Comparison of ENCODE assay signal across 19 mouse cellular contexts in the genomic region with DNA sequence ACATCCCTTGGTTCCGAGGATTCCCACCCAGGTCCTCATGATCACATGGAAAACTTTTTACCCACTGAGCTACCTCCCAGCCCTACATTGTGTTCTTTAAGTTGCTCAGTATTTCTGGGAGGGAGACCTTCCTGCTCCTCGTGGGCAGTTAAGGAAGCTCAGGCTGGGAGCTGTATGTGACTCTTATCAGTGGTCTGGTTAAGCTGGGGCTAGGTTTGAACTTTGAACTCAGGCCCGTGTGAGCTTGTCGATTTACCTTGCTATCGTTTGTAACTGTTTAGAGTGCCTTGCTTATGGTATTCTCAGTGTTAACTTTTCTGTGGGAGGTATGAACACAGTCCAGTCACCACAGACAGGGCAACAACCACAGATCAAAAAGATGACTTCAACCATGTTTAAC.
A peak's percentile ranks its signal among the peaks of the same experiment; 100 is the strongest.
DNase-seq lines count a peak whose midpoint lies in the region; ATAC-seq and TF ChIP-seq lines count a peak whose summit lies in the region.
"Had no signal": no experiment of that assay in that cellular context is flagged by ENCODE, and none has a peak within 500 bp of the region (broad histone marks: within the 10 kb centered on the region; RNA-seq: fewer than 3 reads in every experiment).

No protein-coding gene starts in this region.

- H3K4me2 ChIP-seq in midbrain, embryonic 11.5 days: no peak overlapping the region
- no peak overlapping the region for H3K4me2 ChIP-seq in midbrain, postnatal 0 days (ENCODE audit: low read depth, low read length, poor library complexity, severe bottlenecking)
- no peak overlapping the region; the same call in 1 of the 2 replicates for H3K4me2 ChIP-seq in intestine, postnatal 0 days (replicated peaks; ENCODE audit: low read depth)
- H3K4me2 ChIP-seq in stomach, postnatal 0 days (replicated peaks; ENCODE audit: low read depth): no peak overlapping the region
- H3K4me2 ChIP-seq in hindbrain, embryonic 12.5 days (replicated peaks): no peak overlapping the region
- H3K4me2 ChIP-seq: embryonic facial prominence, embryonic 15.5 days; forebrain, embryonic 15.5 days; hindbrain, embryonic 15.5 days had no signal

- no peak for ATAC-seq in midbrain, embryonic 11.5 days (ENCODE audit: low FRiP score)
- no peak for ATAC-seq in midbrain, postnatal 0 days (ENCODE audit: low FRiP score)
- peak; percentile 35 for ATAC-seq in intestine, postnatal 0 days
- ATAC-seq in stomach, postnatal 0 days (ENCODE audit: low FRiP score, low TSS enrichment): peak; percentile 78
- no peak for ATAC-seq in hindbrain, embryonic 12.5 days (ENCODE audit: low FRiP score)
- ATAC-seq: forebrain, embryonic 15.5 days; Patski had no signal

- WGBS in midbrain, embryonic 11.5 days: 84% methylated on average over 5 of the region's 5 CpGs
- 88% methylated on average over 5 of the region's 5 CpGs for WGBS in midbrain, postnatal 0 days
- 29% methylated on average over 5 of the region's 5 CpGs for WGBS in intestine, postnatal 0 days
- WGBS in stomach, postnatal 0 days: 57% methylated on average over 5 of the region's 5 CpGs
- WGBS in hindbrain, embryonic 12.5 days: 89% methylated on average over 5 of the region's 5 CpGs

- no peaks in the 10 kb centered on the region for H3K27me3 ChIP-seq in midbrain, embryonic 11.5 days (ENCODE audit: control insufficient read depth, insufficient read depth, low read length)
- H3K27me3 ChIP-seq in midbrain, postnatal 0 days (ENCODE audit: insufficient read depth, low read length): no peaks in the 10 kb centered on the region
- no peaks in the 10 kb centered on the region for H3K27me3 ChIP-seq in intestine, postnatal 0 days (replicated peaks; ENCODE audit: control insufficient read depth, insufficient read depth, low read length)
- no peaks in the 10 kb centered on the region for H3K27me3 ChIP-seq in stomach, postnatal 0 days (ENCODE audit: control insufficient read depth, insufficient read depth, low read length)
- no peaks in the 10 kb centered on the region for H3K27me3 ChIP-seq in hindbrain, embryonic 12.5 days
- H3K27me3 ChIP-seq: CH12.LX; embryonic facial prominence, embryonic 15.5 days; forebrain, embryonic 15.5 days; hindbrain, embryonic 15.5 days; Patski had no signal

- no peak overlapping the region for H3K27ac ChIP-seq in midbrain, embryonic 11.5 days (ENCODE audit: low read depth, low read length)
- no peak overlapping the region for H3K27ac ChIP-seq in midbrain, postnatal 0 days (ENCODE audit: low read depth, low read length)
- peak overlapping the region; percentile 88; the same call in 1 of the 2 replicates for H3K27ac ChIP-seq in intestine, postnatal 0 days (ENCODE audit: low read depth, low read length)
- no peak overlapping the region for H3K27ac ChIP-seq in stomach, postnatal 0 days (replicated peaks)
- H3K27ac ChIP-seq in hindbrain, embryonic 12.5 days: no peak overlapping the region
- H3K27ac ChIP-seq: embryonic facial prominence, embryonic 15.5 days; forebrain, embryonic 15.5 days; hindbrain, embryonic 15.5 days had no signal

- H3K4me1 ChIP-seq in midbrain, embryonic 11.5 days (ENCODE audit: control insufficient read depth, insufficient read depth, low read length): no peaks in the 10 kb centered on the region
- H3K4me1 ChIP-seq in midbrain, postnatal 0 days (ENCODE audit: insufficient read depth, low read length): no peaks in the 10 kb centered on the region
- peaks cover 7% of the 10 kb centered on the region; the same call in 1 of the 2 replicates for H3K4me1 ChIP-seq in intestine, postnatal 0 days (replicated peaks; ENCODE audit: control insufficient read depth, insufficient read depth, low read length)
- no peaks in the 10 kb centered on the region for H3K4me1 ChIP-seq in stomach, postnatal 0 days (replicated peaks; ENCODE audit: control insufficient read depth, insufficient read depth)
- H3K4me1 ChIP-seq in hindbrain, embryonic 12.5 days: peaks cover under 1% of the 10 kb centered on the region; the same call in 1 of the 2 replicates
- H3K4me1 ChIP-seq: forebrain, embryonic 15.5 days; hindbrain, embryonic 15.5 days had no signal

- no peak for TF ChIP-seq EP300 in stomach, postnatal 0 days (optimal IDR thresholded peaks at IDR 0.05)

- H3K9ac ChIP-seq in midbrain, embryonic 11.5 days (ENCODE audit: low read length): no peak overlapping the region
- H3K9ac ChIP-seq in midbrain, postnatal 0 days (replicated peaks; ENCODE audit: low read length, poor library complexity, severe bottlenecking): no peak overlapping the region
- H3K9ac ChIP-seq in intestine, postnatal 0 days (ENCODE audit: low read depth, low read length): no peak overlapping the region
- no peak overlapping the region for H3K9ac ChIP-seq in stomach, postnatal 0 days (ENCODE audit: low read length)
- H3K9ac ChIP-seq in hindbrain, embryonic 12.5 days: no peak overlapping the region
- H3K9ac ChIP-seq: embryonic facial prominence, embryonic 15.5 days; forebrain, embryonic 15.5 days; hindbrain, embryonic 15.5 days had no signal

- H3K9me3 ChIP-seq in midbrain, embryonic 11.5 days (ENCODE audit: control insufficient read depth, low read length): no peaks in the 10 kb centered on the region
- no peaks in the 10 kb centered on the region for H3K9me3 ChIP-seq in midbrain, postnatal 0 days (ENCODE audit: low read length)
- no peaks in the 10 kb centered on the region for H3K9me3 ChIP-seq in intestine, postnatal 0 days (ENCODE audit: control insufficient read depth)
- H3K9me3 ChIP-seq in stomach, postnatal 0 days (ENCODE audit: control insufficient read depth, low read length): no peaks in the 10 kb centered on the region
- no peaks in the 10 kb centered on the region for H3K9me3 ChIP-seq in hindbrain, embryonic 12.5 days (replicated peaks)
- H3K9me3 ChIP-seq: embryonic facial prominence, embryonic 15.5 days; forebrain, embryonic 15.5 days; hindbrain, embryonic 15.5 days had no signal

- DNase-seq in midbrain, embryonic 11.5 days (ENCODE audit: low spot score, missing footprints): peak; percentile 28
- no peak for DNase-seq in midbrain, postnatal 0 days (ENCODE audit: low spot score)
- peak; percentile 33 for DNase-seq in stomach, postnatal 0 days (ENCODE audit: low spot score)
- DNase-seq in natural killer cell, adult 2 months (ENCODE audit: low spot score in 2 of 2): no peak
- DNase-seq: adrenal gland, adult 2 months; adrenal gland, postnatal 25 days; cerebellum, adult 18-20 months; cerebellum, postnatal 10 days; gastrocnemius, postnatal 36 days; heart, adult 11 months; heart, postnatal 10 days had no signal

- H3K36me3 ChIP-seq in midbrain, embryonic 11.5 days (ENCODE audit: control insufficient read depth, insufficient read depth, low read length): no peaks in the 10 kb centered on the region
- no peaks in the 10 kb centered on the region for H3K36me3 ChIP-seq in midbrain, postnatal 0 days (ENCODE audit: insufficient read depth, low read length)
- no peaks in the 10 kb centered on the region for H3K36me3 ChIP-seq in intestine, postnatal 0 days (ENCODE audit: control insufficient read depth, insufficient read depth)
- H3K36me3 ChIP-seq in stomach, postnatal 0 days (ENCODE audit: control insufficient read depth, insufficient read depth, low read length): no peaks in the 10 kb centered on the region
- no peaks in the 10 kb centered on the region for H3K36me3 ChIP-seq in hindbrain, embryonic 12.5 days
- H3K36me3 ChIP-seq: embryonic facial prominence, embryonic 15.5 days; forebrain, embryonic 15.5 days; hindbrain, embryonic 15.5 days had no signal

- no peak overlapping the region for H3K4me3 ChIP-seq in midbrain, embryonic 11.5 days (ENCODE audit: low read depth, low read length)
- H3K4me3 ChIP-seq in midbrain, postnatal 0 days (ENCODE audit: low read depth, low read length): no peak overlapping the region
- no peak overlapping the region for H3K4me3 ChIP-seq in intestine, postnatal 0 days (ENCODE audit: low read depth, low read length)
- H3K4me3 ChIP-seq in stomach, postnatal 0 days (ENCODE audit: low read depth, low read length): no peak overlapping the region
- H3K4me3 ChIP-seq in hindbrain, embryonic 12.5 days: no peak overlapping the region
- H3K4me3 ChIP-seq: embryonic facial prominence, embryonic 15.5 days; erythroblast, embryonic 14.5 days; forebrain, embryonic 15.5 days; hindbrain, embryonic 15.5 days had no signal

- TF ChIP-seq CTCF in midbrain, postnatal 0 days (IDR thresholded peaks at IDR 0.05): no peak
- peak; percentile 46 for TF ChIP-seq CTCF in intestine, postnatal 0 days (IDR thresholded peaks at IDR 0.05; ENCODE audit: low read depth)
- no peak; the same call in 1 of the 2 replicates for TF ChIP-seq CTCF in stomach, postnatal 0 days (IDR thresholded peaks at IDR 0.05; ENCODE audit: low read depth)

Comparison
In these comparisons a context has a peak if more than half of its experiments do, and no peak if none do; other contexts are left out.
1. DNase-seq: peak in midbrain, embryonic 11.5 days (single experiment) and stomach, postnatal 0 days (single experiment); none in midbrain, postnatal 0 days (single experiment) and natural killer cell, adult 2 months (0 of 2).
2. ATAC-seq: peak in intestine, postnatal 0 days (single experiment) and stomach, postnatal 0 days (single experiment); none in midbrain, embryonic 11.5 days (single experiment), midbrain, postnatal 0 days (single experiment) and hindbrain, embryonic 12.5 days (single experiment).